Mouse (Mus musculus): Measurements from ENCODE around the gene Stk25.
"Not testable (repeated sequence)": the region's sequence is repeated elsewhere in the genome, so short reads cannot be mapped to it uniquely, and the experiment has no call there.

Gene Stk25

DNA sequence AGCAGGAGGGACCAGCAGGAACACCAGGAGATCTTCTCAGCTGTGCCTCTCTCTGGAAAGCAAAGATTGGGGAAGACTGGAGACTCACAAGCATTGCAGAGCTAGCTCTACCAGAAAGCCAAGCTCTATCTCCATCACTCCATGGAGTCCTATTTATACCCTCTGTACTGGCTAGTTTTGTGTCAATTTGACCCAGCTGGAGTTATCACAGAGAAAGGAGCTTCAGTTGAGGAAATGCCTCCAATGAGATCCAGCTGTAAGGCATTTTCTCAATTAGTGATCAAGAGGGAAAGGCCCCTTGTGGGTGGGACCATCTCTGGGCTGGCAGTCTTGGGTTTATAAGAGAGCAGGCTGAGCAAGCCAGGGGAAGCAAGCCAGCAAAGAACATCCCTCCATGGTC is at the start of gene Stk25:
Gene Stk25 (minus strand): TSS at position 101 of the 400 bp plus-strand sequence.
- not testable (repeated sequence) for DNase-seq (ENCODE audit: low read depth, low spot score)

GRCm38 (mm10) chr1:93705389-93705788 is 46.9 kb upstream of the Stk25 start:
- DNase-seq (ENCODE audit: low read depth, low spot score), result no peak

GRCm38 (mm10) chr1:93704341-93704740 is 45.9 kb upstream of the Stk25 start:
- no peak for DNase-seq (ENCODE audit: low read depth, low spot score)

GRCm38 (mm10) chr1:93703472-93704048 is 45.1 kb upstream of the Stk25 start:
- DNase-seq (ENCODE audit: low read depth, low spot score), result no peak

DNA sequence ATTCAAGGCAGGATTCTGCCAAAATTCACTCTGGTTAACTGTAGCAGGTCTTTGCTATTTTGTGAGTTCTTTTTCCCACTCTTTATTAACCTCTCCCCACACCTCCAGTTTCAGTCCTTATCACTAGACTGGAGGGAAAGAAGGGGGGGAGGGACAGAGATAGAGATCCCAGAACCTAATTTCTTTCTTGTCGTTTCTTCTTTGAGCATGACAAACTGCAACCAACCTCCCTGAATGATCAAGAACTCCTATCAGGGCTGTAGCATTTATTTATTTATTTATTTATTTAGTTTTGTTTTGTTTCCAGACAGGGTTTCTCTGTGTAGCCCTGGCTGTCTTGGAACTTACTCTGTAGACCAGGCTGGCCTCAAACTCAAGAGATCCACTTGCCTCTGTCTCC is 43.6 kb upstream of the Stk25 start:
- no peak for DNase-seq (ENCODE audit: low read depth, low spot score)

DNA sequence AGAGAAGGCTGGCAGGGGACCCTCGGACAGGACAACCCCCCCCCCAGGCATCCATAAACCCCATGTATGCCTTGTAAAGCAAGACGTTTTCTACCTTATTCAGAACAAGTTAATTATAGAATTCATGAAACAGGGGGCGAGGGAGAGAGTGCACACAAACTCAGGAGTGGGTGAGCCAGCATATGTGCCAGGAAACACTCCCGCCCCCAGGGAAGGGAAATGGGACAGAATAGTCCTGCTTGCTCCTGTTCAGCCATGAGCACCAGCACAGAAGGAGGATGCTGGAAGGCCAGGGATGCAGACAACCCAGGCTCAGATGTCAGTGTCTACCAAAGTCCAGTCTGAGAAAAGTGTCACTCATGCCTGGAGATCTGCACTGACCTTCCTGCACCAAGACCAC is 40.7 kb upstream of the Stk25 start:
- no peak for DNase-seq (ENCODE audit: low read depth, low spot score)

DNA sequence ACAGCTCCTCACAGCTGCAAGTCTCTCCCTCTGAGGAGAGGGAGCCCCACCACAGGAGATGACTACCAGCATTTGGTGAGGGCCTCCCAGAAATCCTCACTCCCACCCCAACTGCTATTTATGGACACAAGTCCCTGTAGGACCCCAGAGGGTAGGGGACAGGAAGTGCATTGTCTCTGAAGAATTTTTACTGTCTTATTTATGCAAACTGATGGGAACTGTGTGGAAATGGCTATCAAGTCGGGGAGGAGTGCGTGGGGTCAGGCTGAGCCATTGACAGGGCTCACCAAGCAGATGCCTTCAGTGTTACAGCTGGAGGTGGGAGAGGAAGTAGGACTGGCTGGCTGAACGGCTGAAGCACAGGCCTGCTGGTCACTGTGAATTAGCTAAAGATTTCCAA is 38.9 kb upstream of the Stk25 start:
- DNase-seq (ENCODE audit: low read depth, low spot score), result no peak

DNA sequence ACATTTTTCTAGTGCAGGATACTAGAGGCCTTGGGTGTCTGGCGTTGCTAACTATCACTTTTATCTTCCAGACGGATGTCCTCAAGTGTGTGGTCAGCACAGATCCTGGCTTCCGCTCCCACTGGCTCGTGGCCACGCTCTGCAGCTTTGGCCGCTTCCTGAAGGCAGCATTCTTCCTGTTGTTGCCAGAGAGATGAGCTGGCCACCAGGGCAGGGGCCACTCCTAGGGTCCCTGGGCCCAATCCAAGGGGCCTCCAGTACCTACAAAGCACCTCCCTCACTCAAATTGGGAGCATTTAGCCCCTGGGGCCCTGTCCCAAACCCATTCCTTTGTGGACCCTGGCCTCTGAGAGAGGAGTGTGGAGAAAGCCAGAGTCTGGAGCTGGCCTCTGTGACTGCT is 36.5 kb upstream of the Stk25 start:
- no peak for DNase-seq (ENCODE audit: low read depth, low spot score)

DNA sequence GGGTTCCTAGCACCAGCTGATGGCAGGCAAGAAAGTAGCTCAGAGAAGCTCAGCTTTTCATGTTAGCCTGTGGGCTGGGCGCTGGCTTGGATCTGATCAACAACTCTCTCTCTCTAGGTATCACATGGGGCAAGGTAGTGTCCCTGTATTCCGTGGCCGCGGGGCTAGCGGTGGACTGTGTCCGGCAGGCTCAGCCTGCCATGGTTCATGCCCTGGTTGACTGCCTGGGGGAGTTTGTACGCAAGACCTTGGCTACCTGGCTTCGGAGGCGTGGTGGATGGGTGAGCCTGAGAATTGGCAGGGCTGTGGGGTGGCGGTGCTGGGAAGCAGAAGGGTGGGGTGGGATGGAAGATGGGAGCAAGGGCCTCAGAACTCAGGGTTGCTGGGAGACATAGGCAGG is 35.5 kb upstream of the Stk25 start:
- DNase-seq (ENCODE audit: low read depth, low spot score), result no peak

DNA sequence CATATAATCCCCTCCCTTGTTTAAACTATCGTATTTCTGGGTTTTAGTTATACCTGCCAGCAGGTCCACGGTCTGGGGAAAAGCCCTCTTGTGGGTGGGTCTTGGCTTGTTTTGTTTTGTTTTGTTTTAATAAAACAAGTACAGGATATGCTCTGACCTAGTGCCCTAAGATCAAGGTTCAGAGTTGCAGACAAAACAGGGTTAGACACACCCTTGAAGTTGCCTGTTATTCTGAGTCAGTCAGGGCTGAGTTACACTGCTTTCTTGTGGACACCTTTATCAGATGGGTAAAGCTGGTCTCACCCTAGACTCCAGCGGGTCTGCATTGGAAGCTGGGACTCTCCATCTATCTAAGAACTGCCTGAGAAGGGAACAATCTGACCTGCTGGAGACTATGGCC is 35.0 kb upstream of the Stk25 start:
- DNase-seq (ENCODE audit: low read depth, low spot score), result no peak

GRCm38 (mm10) chr1:93692773-93693172 is 34.3 kb upstream of the Stk25 start:
- DNase-seq (ENCODE audit: low read depth, low spot score), result no peak

DNA sequence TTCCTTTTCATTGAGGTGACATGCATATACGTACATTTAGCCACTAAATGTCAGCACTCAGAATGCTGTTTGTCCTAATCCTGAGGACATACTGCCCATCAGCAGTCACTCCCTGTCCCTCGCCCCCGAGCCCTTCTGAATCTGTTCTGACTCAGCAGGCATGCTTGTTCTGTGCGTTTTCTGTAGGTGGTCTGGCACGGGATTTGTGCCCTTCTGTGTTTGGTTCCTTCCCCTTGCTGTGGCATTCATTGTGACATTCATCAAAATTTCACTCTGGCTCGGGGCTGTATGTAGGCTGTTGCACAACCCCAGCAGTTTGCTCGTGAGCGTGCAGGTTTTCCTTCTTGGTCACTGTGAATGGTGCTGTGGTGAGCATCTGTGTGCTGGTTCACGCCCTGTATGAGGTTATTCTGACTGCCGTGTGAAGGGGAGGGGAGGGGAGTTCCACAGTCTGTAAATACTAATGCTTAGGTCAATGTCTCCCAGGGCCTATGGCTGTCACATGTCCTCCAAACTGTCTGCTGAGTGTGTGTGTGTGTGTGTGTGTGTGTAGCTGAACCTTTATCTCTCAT is 33.4 kb upstream of the Stk25 start:
- no peak for DNase-seq (ENCODE audit: low read depth, low spot score)

GRCm38 (mm10) chr1:93691106-93691505 is 32.6 kb upstream of the Stk25 start:
- DNase-seq (ENCODE audit: low read depth, low spot score), result no peak

DNA sequence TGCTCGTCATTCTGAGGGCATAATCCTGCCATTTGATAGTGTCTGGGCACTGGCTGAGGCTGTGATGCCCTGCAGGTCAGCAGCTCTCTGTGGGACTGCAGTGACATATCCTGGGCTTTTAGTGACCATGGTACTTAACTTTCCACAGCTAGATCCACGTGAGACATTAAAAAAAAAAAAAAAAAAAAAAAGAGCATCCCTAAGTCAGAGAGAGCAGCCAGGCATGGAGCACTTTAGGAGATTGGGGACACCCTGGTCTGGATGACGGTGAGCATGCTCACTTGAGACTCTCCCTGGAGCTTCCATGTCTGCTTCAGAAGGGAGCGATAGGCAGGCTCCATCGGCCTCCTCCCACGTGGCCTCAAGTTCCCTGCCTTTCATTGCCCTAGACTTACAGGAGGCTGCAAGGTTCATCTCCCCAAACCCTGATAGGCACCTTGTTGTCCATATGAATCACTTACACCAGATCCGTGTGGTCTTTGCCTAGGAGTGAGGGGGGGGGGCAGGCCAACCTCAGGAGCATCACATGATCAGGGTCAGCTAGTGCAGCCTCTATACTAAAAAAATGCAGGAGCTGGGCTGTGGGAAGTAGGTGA is 31.5 kb upstream of the Stk25 start:
- DNase-seq (ENCODE audit: low read depth, low spot score), result no peak

- DNase-seq (ENCODE audit: low read depth, low spot score), result no peak
These were observed 29.7 kb upstream of the Stk25 start for GRCm38 (mm10) chr1:93688154-93688553.

GRCm38 (mm10) chr1:93686961-93687320 is 28.5 kb upstream of the Stk25 start:
- DNase-seq (ENCODE audit: low read depth, low spot score), result no peak

- peak; percentile 11 for DNase-seq (ENCODE audit: low read depth, low spot score)
These were observed 27.9 kb upstream of the Stk25 start for GRCm38 (mm10) chr1:93686245-93686960.

DNA sequence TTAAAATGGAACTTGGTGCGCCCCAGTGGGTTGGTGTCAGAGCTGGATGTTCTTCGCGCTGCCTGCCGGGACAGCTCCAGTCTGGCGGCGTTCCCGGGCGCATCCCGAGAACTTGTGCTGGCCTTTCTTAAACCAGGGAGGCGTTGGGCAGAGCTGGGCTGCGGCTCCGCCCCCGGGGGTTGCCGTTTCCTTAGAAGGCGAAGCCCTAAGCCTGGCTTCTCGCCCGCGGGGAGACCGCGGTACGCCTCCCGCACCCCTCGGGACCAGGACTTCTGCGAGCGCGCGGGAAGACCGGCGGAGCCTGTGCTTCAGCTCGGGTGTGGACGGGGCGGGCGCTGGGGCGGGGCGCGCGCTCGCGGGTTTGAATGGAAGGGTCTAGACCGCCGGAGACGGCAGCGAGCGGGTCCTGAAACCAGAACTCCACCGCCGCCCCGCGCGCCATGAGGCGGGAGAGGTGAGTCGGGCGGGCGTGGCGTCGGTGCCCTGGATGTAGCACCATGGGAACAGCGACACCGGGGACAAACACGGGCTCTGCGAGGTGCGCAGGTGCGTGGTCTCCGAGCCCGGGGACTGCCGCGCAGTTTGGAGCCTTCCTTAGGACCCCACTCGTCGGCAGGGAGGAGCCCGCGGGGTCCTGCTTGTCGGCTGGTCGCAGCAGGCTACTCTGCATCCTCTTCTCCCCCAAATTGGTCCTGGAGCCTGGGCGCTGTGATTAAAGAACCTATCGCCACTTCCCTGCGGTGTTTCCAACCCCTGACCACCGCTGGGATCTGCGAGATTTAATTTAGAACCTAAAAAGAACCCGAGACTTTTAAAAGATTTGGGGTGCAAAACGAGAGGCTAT is 27.2 kb upstream of the Stk25 start, which contains the start of gene Bok:
Gene Bok (plus strand): TSS at position 260 of the 844 bp plus-strand sequence.
- no peak for DNase-seq (ENCODE audit: low read depth, low spot score)

GRCm38 (mm10) chr1:93679889-93680568 is 21.6 kb upstream of the Stk25 start:
- no peak for DNase-seq (ENCODE audit: low read depth, low spot score)

GRCm38 (mm10) chr1:93678386-93678785 is 19.9 kb upstream of the Stk25 start:
- no peak for DNase-seq (ENCODE audit: low read depth, low spot score)

DNA sequence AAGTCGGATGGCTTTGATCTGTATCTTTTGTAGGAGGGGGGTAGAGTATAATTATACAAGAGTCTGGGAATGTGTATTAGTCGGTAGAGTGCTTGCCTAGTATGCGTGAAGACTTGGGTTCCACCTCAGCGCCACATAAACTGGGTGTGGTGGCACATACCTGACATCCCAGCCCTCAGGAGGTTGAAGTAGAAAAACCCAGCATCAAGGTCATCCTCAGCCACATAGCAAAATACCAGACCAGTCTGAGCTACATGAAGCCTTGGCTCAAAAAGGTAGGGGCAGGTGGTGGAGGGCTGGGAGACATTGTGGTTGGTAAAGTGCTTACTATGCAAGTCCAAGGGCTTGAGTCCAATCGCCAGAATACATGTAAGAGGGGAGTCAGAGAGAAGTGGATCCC is 14.2 kb upstream of the Stk25 start:
- no peak for DNase-seq (ENCODE audit: low read depth, low spot score)

Measured in CD4-positive, CD25-positive, alpha-beta regulatory T cell, adult 2 months (primary cell).